Mouse (Mus musculus) erythroblast, embryonic 14.5 days (primary cell): ENCODE measurements around the gene Syn2. TPM values are rescaled to one million over a fixed set of nuclear protein-coding genes. Genes with fewer than 3 reads are reported as not detected.
A peak's percentile ranks its signal among the peaks of the same experiment; 100 is the strongest.

ENCODE experiments used
- H3K27me3 ChIP-seq: 2 replicates; pipeline ENCODE4 v1.6.1; 2012; ENCODE audit warnings: inconsistent platforms; ENCODE audit not compliant: control insufficient read depth
- H3K36me3 ChIP-seq: 2 replicates; pipeline ENCODE4 v1.6.1; 2012; ENCODE audit warnings: mild to moderate bottlenecking, inconsistent platforms; ENCODE audit not compliant: control insufficient read depth
- H3K4me1 ChIP-seq: 2 replicates; pipeline ENCODE4 v1.6.1; 2012; ENCODE audit warnings: inconsistent platforms; ENCODE audit not compliant: control insufficient read depth
- H3K4me3 ChIP-seq: replicated peaks from 2 replicates; pipeline ENCODE3; 2012; ENCODE audit warnings: moderate library complexity, mild to moderate bottlenecking, inconsistent platforms
- H3K9me3 ChIP-seq: 2 replicates; pipeline ENCODE4 v1.6.1; 2012; ENCODE audit warnings: low read length, inconsistent platforms, mixed read lengths; ENCODE audit not compliant: control insufficient read depth
- GATA1 ChIP-seq: IDR thresholded peaks from 2 replicates; pipeline ENCODE4 v1.6.1; 2012; ENCODE audit warnings: low read length, inconsistent platforms, mixed read lengths
- TAL1 ChIP-seq: IDR thresholded peaks from 3 replicates; pipeline ENCODE4 v1.6.1; 2012; ENCODE audit warnings: low read length, inconsistent platforms, mixed read lengths
- polyA plus RNA-seq: library from polyadenylated mRNA; stranded (reverse); fragments of >175 nt; gene quantifications from 2 replicates; pipeline ENCODE4 v1.2.3, GENCODE M21; 2012

Gene Syn2
- not detected in 2 replicates for polyA plus RNA-seq

- Histone ChIP-seq H3K9me3 (no peaks in the 10 kb centered on the region), H3K4me1 (peaks cover 10% of the 10 kb centered on the region), H3K27me3 (peaks cover 39% of the 10 kb centered on the region), H3K4me3 (peak within 1 kb of the TSS; percentile 53), H3K36me3 (no peaks in the 10 kb centered on the region)
- no peak for TF ChIP-seq GATA1
- no peak for TF ChIP-seq TAL1
These were observed at the start of gene Syn2 for GRCm38 (mm10) chr6:115134501-115135331. Gene Syn2, plus strand, starts transcription at chr6:115134902.

- Histone ChIP-seq H3K9me3 (no peaks in the 10 kb centered on the region), H3K4me1 (no peaks in the 10 kb centered on the region), H3K4me3 (no peak overlapping the region), H3K36me3 (no peaks in the 10 kb centered on the region), H3K27me3 (no peaks in the 10 kb centered on the region)
- TF ChIP-seq GATA1: no peak
- TF ChIP-seq TAL1: no peak
These were observed 49.3 kb upstream of the Syn2 start for GRCm38 (mm10) chr6:115085274-115085841.

GRCm38 (mm10) chr6:115088314-115089106 is 46.2 kb upstream of the Syn2 start:
- no peak for TF ChIP-seq GATA1
- no peak for TF ChIP-seq TAL1
- no peaks in the 10 kb centered on the region for H3K9me3 ChIP-seq
- H3K27me3 ChIP-seq: no peaks in the 10 kb centered on the region
- no peaks in the 10 kb centered on the region for H3K4me1 ChIP-seq
- no peaks in the 10 kb centered on the region for H3K36me3 ChIP-seq
- no peak overlapping the region for H3K4me3 ChIP-seq

- Histone ChIP-seq H3K9me3 (no peaks in the 10 kb centered on the region), H3K4me3 (no peak overlapping the region), H3K36me3 (no peaks in the 10 kb centered on the region), H3K27me3 (no peaks in the 10 kb centered on the region), H3K4me1 (no peaks in the 10 kb centered on the region)
- no peak for TF ChIP-seq TAL1
- TF ChIP-seq GATA1: no peak
These were observed 43.0 kb upstream of the Syn2 start for GRCm38 (mm10) chr6:115091737-115092136.

GRCm38 (mm10) chr6:115102542-115102941 is 32.2 kb upstream of the Syn2 start:
- Histone ChIP-seq H3K9me3 (no peaks in the 10 kb centered on the region), H3K4me1 (no peaks in the 10 kb centered on the region), H3K4me3 (no peak overlapping the region), H3K36me3 (no peaks in the 10 kb centered on the region), H3K27me3 (no peaks in the 10 kb centered on the region; the same call in 1 of the 2 replicates)
- TF ChIP-seq GATA1 (no peak), TAL1 (no peak)

GRCm38 (mm10) chr6:115111426-115111825 is 23.3 kb upstream of the Syn2 start:
- TF ChIP-seq GATA1 (no peak), TAL1 (no peak)
- Histone ChIP-seq H3K27me3 (no peaks in the 10 kb centered on the region), H3K4me1 (no peaks in the 10 kb centered on the region), H3K4me3 (no peak overlapping the region), H3K36me3 (no peaks in the 10 kb centered on the region), H3K9me3 (no peaks in the 10 kb centered on the region)

- no peak overlapping the region for H3K4me3 ChIP-seq
- no peaks in the 10 kb centered on the region for H3K36me3 ChIP-seq
- no peak for TF ChIP-seq TAL1
- no peak for TF ChIP-seq GATA1
- H3K27me3 ChIP-seq: no peaks in the 10 kb centered on the region
- H3K9me3 ChIP-seq: no peaks in the 10 kb centered on the region
- H3K4me1 ChIP-seq: no peaks in the 10 kb centered on the region; the same call in 1 of the 2 replicates
These were observed 12.5 kb upstream of the Syn2 start for GRCm38 (mm10) chr6:115122181-115122580.

- H3K4me1 ChIP-seq: no peaks in the 10 kb centered on the region; the same call in 1 of the 2 replicates
- no peak for TF ChIP-seq TAL1
- TF ChIP-seq GATA1: no peak
- H3K27me3 ChIP-seq: no peaks in the 10 kb centered on the region
- no peaks in the 10 kb centered on the region for H3K36me3 ChIP-seq
- H3K4me3 ChIP-seq: no peak overlapping the region
- H3K9me3 ChIP-seq: no peaks in the 10 kb centered on the region
These were observed 11.2 kb upstream of the Syn2 start for GRCm38 (mm10) chr6:115123262-115124201.
